Mouse (Mus musculus): Measurements from ENCODE around the gene Ccar1.
A peak's percentile ranks its signal among the peaks of the same experiment; 100 is the strongest.
"Not testable (repeated sequence)": the region's sequence is repeated elsewhere in the genome, so short reads cannot be mapped to it uniquely, and the experiment has no call there.

Gene Ccar1

GRCm38 (mm10) chr10:62725771-62726687 is 66.1 kb downstream of the Ccar1 start, which contains the start of gene Stox1:
Gene Stox1, minus strand, starts transcription at chr10:62726128.
- peak; percentile 32 for DNase-seq (ENCODE audit: low spot score)

GRCm38 (mm10) chr10:62724936-62725335 is 67.2 kb downstream of the Ccar1 start:
- no peak for DNase-seq (ENCODE audit: low spot score)

- DNase-seq (ENCODE audit: low spot score), result no peak
Measured at GRCm38 (mm10) chr10:62722701-62723100, 69.4 kb downstream of the Ccar1 start.

- DNase-seq (ENCODE audit: low spot score), result not testable (repeated sequence)
Measured at GRCm38 (mm10) chr10:62720574-62720973, 71.5 kb downstream of the Ccar1 start.

GRCm38 (mm10) chr10:62713457-62713856 is 78.6 kb downstream of the Ccar1 start:
- DNase-seq (ENCODE audit: low spot score), result no peak

GRCm38 (mm10) chr10:62703579-62703978 is 88.5 kb downstream of the Ccar1 start:
- no peak for DNase-seq (ENCODE audit: low spot score)

- DNase-seq (ENCODE audit: low spot score), result no peak
Measured at GRCm38 (mm10) chr10:62702436-62702835, 89.7 kb downstream of the Ccar1 start.
